Mouse (Mus musculus): Measurements from ENCODE around the gene Nln.

The Nln gene

GRCm38 (mm10) chr13:104045108-104045507, 64.3 kb downstream of the Nln start:
- peak in 1 of 2 experiments; percentile 28 for DNase-seq (ENCODE audit: inconsistent age in 2 of 2, low spot score in 1 of 2)

GRCm38 (mm10) chr13:104044332-104044731, 65.1 kb downstream of the Nln start:
- peak in 1 of 2 experiments; percentile 28 for DNase-seq (ENCODE audit: inconsistent age in 2 of 2, low spot score in 1 of 2)

- DNase-seq (ENCODE audit: inconsistent age in 2 of 2, low spot score in 1 of 2) = peak in 1 of 2 experiments; percentile 20
Measured at GRCm38 (mm10) chr13:104042738-104043137, 66.7 kb downstream of the Nln start.

- DNase-seq (ENCODE audit: inconsistent age in 2 of 2, low spot score in 1 of 2) = peak; percentile 73 to 87
Measured at GRCm38 (mm10) chr13:104041481-104041880, 67.9 kb downstream of the Nln start.

GRCm38 (mm10) chr13:104040950-104041349, 68.5 kb downstream of the Nln start:
- peak in 1 of 2 experiments; percentile 82 for DNase-seq (ENCODE audit: inconsistent age in 2 of 2, low spot score in 1 of 2)

- DNase-seq (ENCODE audit: inconsistent age in 2 of 2, low spot score in 1 of 2) = peak in 1 of 2 experiments; percentile 33
Measured at GRCm38 (mm10) chr13:104039861-104040260, 69.6 kb downstream of the Nln start.

GRCm38 (mm10) chr13:104038891-104039290, 70.5 kb downstream of the Nln start:
- peak in 1 of 2 experiments; percentile 23 for DNase-seq (ENCODE audit: inconsistent age in 2 of 2, low spot score in 1 of 2)

GRCm38 (mm10) chr13:104038358-104038757, 71.1 kb downstream of the Nln start:
- DNase-seq (ENCODE audit: inconsistent age in 2 of 2, low spot score in 1 of 2) = peak in 1 of 2 experiments; percentile 22

GRCm38 (mm10) chr13:104037531-104038290, 71.7 kb downstream of the Nln start:
- peak in 1 of 2 experiments; percentile 35 for DNase-seq (ENCODE audit: inconsistent age in 2 of 2, low spot score in 1 of 2)

GRCm38 (mm10) chr13:104036494-104037290, 72.7 kb downstream of the Nln start:
- peak in 1 of 2 experiments; percentile 39 for DNase-seq (ENCODE audit: inconsistent age in 2 of 2, low spot score in 1 of 2)

GRCm38 (mm10) chr13:104035651-104036050, 73.8 kb downstream of the Nln start:
- no peak for DNase-seq (ENCODE audit: inconsistent age in 2 of 2, low spot score in 1 of 2)

- DNase-seq (ENCODE audit: inconsistent age in 2 of 2, low spot score in 1 of 2) = no peak
Measured at GRCm38 (mm10) chr13:104034854-104035253, 74.6 kb downstream of the Nln start.

GRCm38 (mm10) chr13:104032620-104033133, 76.7 kb downstream of the Nln start:
- no peak for DNase-seq (ENCODE audit: inconsistent age in 2 of 2, low spot score in 1 of 2)

- no peak for DNase-seq (ENCODE audit: inconsistent age in 2 of 2, low spot score in 1 of 2)
Measured at GRCm38 (mm10) chr13:104031821-104032331, 77.5 kb downstream of the Nln start.

- DNase-seq (ENCODE audit: inconsistent age in 2 of 2, low spot score in 1 of 2) = no peak
Measured at GRCm38 (mm10) chr13:104030956-104031355, 78.5 kb downstream of the Nln start.

GRCm38 (mm10) chr13:104029511-104029910, 79.9 kb downstream of the Nln start:
- no peak for DNase-seq (ENCODE audit: inconsistent age in 2 of 2, low spot score in 1 of 2)

GRCm38 (mm10) chr13:104029089-104029488, 80.3 kb downstream of the Nln start:
- no peak for DNase-seq (ENCODE audit: inconsistent age in 2 of 2, low spot score in 1 of 2)

- no peak for DNase-seq (ENCODE audit: inconsistent age in 2 of 2, low spot score in 1 of 2)
Measured at GRCm38 (mm10) chr13:104026525-104026924, 82.9 kb downstream of the Nln start.

GRCm38 (mm10) chr13:104025710-104025995, 83.8 kb downstream of the Nln start:
- DNase-seq (ENCODE audit: inconsistent age in 2 of 2, low spot score in 1 of 2) = no peak

GRCm38 (mm10) chr13:104024856-104025709, 84.3 kb downstream of the Nln start:
- peak; percentile 48 to 84 for DNase-seq (ENCODE audit: inconsistent age in 2 of 2, low spot score in 1 of 2)

- peak; percentile 50 to 65 for DNase-seq (ENCODE audit: inconsistent age in 2 of 2, low spot score in 1 of 2)
Measured at GRCm38 (mm10) chr13:104024275-104024674, 85.1 kb downstream of the Nln start.

Measured in adrenal gland, adult (tissue).